Mouse (Mus musculus) heart, postnatal 0 days (tissue): ENCODE measurements around the gene Clec2h.
"Not testable (repeated sequence)": the region's sequence is repeated elsewhere in the genome, so short reads cannot be mapped to it uniquely, and the experiment has no call there.

Experiments used
- CTCF ChIP-seq: IDR thresholded peaks from 2 replicates; pipeline ENCODE4 v1.5.1; 2016; ENCODE audit warnings: antibody characterized with exemption, control low read depth, low read depth
- EP300 ChIP-seq: IDR thresholded peaks from 2 replicates; pipeline ENCODE4 v1.6.1; 2016; ENCODE audit warnings: antibody characterized with exemption, low read depth

DNA sequence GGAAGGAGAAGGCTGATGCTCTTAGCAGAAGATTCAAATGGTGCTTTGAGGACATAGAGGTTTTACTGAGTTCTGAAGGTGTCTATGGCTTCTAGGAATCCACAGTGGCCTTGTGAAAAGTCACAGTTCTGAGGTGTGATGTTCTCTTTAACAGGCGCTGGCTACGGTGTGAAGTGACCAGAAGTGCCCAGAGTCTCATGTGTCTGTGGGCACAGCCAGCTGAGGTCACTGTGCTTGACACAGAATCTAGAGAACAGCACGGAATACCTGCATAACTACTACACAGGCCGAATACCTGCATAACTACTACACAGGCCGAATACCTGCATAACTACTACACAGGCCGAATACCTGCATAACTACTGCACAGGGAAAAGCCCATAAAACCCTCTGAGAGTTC lies 36.9 kb upstream of the Clec2h start:
- not testable (repeated sequence) for TF ChIP-seq CTCF, EP300
